Mouse (Mus musculus): Measurements from ENCODE around the gene Pgm3. TPM values are rescaled to one million over a fixed set of nuclear protein-coding genes. Genes with fewer than 3 reads are reported as not detected.

The Pgm3 gene
- polyA plus RNA-seq, 1 experiment from 2014 or later: 20.7 TPM

GRCm38 (mm10) chr9:86570261-86570890 is 1.3 kb downstream of the Pgm3 start:
- no peak for DNase-seq (ENCODE audit: low spot score)

GRCm38 (mm10) chr9:86569314-86569910 is 2.2 kb downstream of the Pgm3 start:
- DNase-seq (ENCODE audit: low spot score): no peak

GRCm38 (mm10) chr9:86560543-86560942 is 11.1 kb downstream of the Pgm3 start:
- DNase-seq (ENCODE audit: low spot score): no peak

GRCm38 (mm10) chr9:86554641-86555040 is 17.0 kb downstream of the Pgm3 start:
- no peak for DNase-seq (ENCODE audit: low spot score)

- DNase-seq (ENCODE audit: low spot score): no peak
Observed at GRCm38 (mm10) chr9:86553886-86554285, 17.8 kb downstream of the Pgm3 start.

- DNase-seq (ENCODE audit: low spot score): no peak
Observed at GRCm38 (mm10) chr9:86550717-86551116, 20.9 kb downstream of the Pgm3 start.

GRCm38 (mm10) chr9:86549637-86550162 is 21.9 kb downstream of the Pgm3 start:
- DNase-seq (ENCODE audit: low spot score): no peak

GRCm38 (mm10) chr9:86544559-86544958 is 27.1 kb downstream of the Pgm3 start:
- DNase-seq (ENCODE audit: low spot score): no peak

GRCm38 (mm10) chr9:86543451-86543850 is 28.2 kb downstream of the Pgm3 start:
- no peak for DNase-seq (ENCODE audit: low spot score)

- DNase-seq (ENCODE audit: low spot score): no peak
Observed at GRCm38 (mm10) chr9:86534071-86534470, 37.6 kb downstream of the Pgm3 start.

- no peak for DNase-seq (ENCODE audit: low spot score)
Observed at GRCm38 (mm10) chr9:86525600-86525999, 46.0 kb downstream of the Pgm3 start.

GRCm38 (mm10) chr9:86522335-86522734 is 49.3 kb downstream of the Pgm3 start:
- no peak for DNase-seq (ENCODE audit: low spot score)

- DNase-seq (ENCODE audit: low spot score): no peak
Observed at GRCm38 (mm10) chr9:86514798-86515197, 56.8 kb downstream of the Pgm3 start.

GRCm38 (mm10) chr9:86514390-86514789 is 57.3 kb downstream of the Pgm3 start:
- no peak for DNase-seq (ENCODE audit: low spot score)

- no peak for DNase-seq (ENCODE audit: low spot score)
Observed at GRCm38 (mm10) chr9:86513733-86514132, 57.9 kb downstream of the Pgm3 start.

GRCm38 (mm10) chr9:86507437-86507836 is 64.2 kb downstream of the Pgm3 start:
- DNase-seq (ENCODE audit: low spot score): no peak

Other genes with a start within 250 kb of the Pgm3 start
- 7.1 and 7.2 TPM in 2 replicates for gene Ube2cbp, start 106.9 kb downstream of the Pgm3 start, polyA plus RNA-seq (2015; fragmentation: Nextera tagmentation; extraction: Ambion mirVana)
- 14.0 and 16.9 TPM in 2 replicates for gene Dop1a, start 104.7 kb downstream of the Pgm3 start, polyA plus RNA-seq (2015; fragmentation: Nextera tagmentation; extraction: Ambion mirVana)
- 6.2 and 7.3 TPM in 2 replicates for gene Rwdd2a, start 149 bp upstream of the Pgm3 start, polyA plus RNA-seq (2015; fragmentation: Nextera tagmentation; extraction: Ambion mirVana)
- 8.8 and 10.0 TPM in 2 replicates for gene Me1, start 124.1 kb upstream of the Pgm3 start, polyA plus RNA-seq (2015; fragmentation: Nextera tagmentation; extraction: Ambion mirVana)
- gene Prss35, start 171.8 kb upstream of the Pgm3 start, polyA plus RNA-seq (2015; fragmentation: Nextera tagmentation; extraction: Ambion mirVana): 0.35 and 1.4 TPM in 2 replicates